Mouse (Mus musculus) midbrain, embryonic 16.5 days (tissue): Measurements from ENCODE around the gene Mttp. TPM values are rescaled to one million over a fixed set of nuclear protein-coding genes. Genes with fewer than 3 reads are reported as not detected.

ENCODE experiments used
- ATAC-seq: fragments of 200-750 bp; cut with Nextera tagmentation; 2 replicates; pipeline ENCODE4 v1.8.0; 2017; ENCODE audit warnings: moderate TSS enrichment
- H3K27ac ChIP-seq: fragments of 300-500 bp; sonication (generic); 2 replicates; pipeline ENCODE4 v1.5.1; 2014; ENCODE audit warnings: mild to moderate bottlenecking, low read length, mixed read lengths
- H3K27me3 ChIP-seq: fragments of 300-500 bp; sonication (generic); 2 replicates; pipeline ENCODE4 v1.6.1; 2014; ENCODE audit warnings: low read depth, low read length, mixed read lengths; ENCODE audit not compliant: control insufficient read depth, insufficient read depth
- H3K36me3 ChIP-seq: fragments of 300-500 bp; sonication (generic); 2 replicates; pipeline ENCODE4 v1.6.1; 2014; ENCODE audit warnings: mild to moderate bottlenecking, low read length, moderate library complexity, mixed read lengths; ENCODE audit not compliant: control insufficient read depth, insufficient read depth
- H3K4me1 ChIP-seq: fragments of 300-500 bp; sonication (generic); 2 replicates; pipeline ENCODE4 v1.6.1; 2014; ENCODE audit warnings: mild to moderate bottlenecking, low read length, mixed read lengths; ENCODE audit not compliant: control insufficient read depth, insufficient read depth
- H3K4me2 ChIP-seq: fragments of 300-500 bp; sonication (generic); 2 replicates; pipeline ENCODE4 v1.6.1; 2014; ENCODE audit warnings: mild to moderate bottlenecking, low read length, mixed read lengths
- H3K4me3 ChIP-seq: fragments of 300-500 bp; sonication (generic); 2 replicates; pipeline ENCODE4 v1.5.1; 2014; ENCODE audit warnings: low read depth, mild to moderate bottlenecking, low read length, moderate library complexity, mixed read lengths
- H3K9ac ChIP-seq: fragments of 300-500 bp; sonication (generic); 2 replicates; pipeline ENCODE4 v1.6.1; 2014; ENCODE audit warnings: low read depth, low read length, mixed read lengths
- H3K9me3 ChIP-seq: fragments of 300-500 bp; sonication (generic); replicated peaks from 2 replicates; pipeline ENCODE4 v1.6.1; 2014; ENCODE audit warnings: mild to moderate bottlenecking, low read length, mixed read lengths; ENCODE audit not compliant: control insufficient read depth, poor library complexity, severe bottlenecking
- WGBS: fragments of 180-500 bp; shearing (Covaris S2); extraction: QIAGEN DNeasy Blood & Tissue Kit; methylation state at CpG from one replicate; pipeline ENCODE4 v1.1.7; 2014; 5-methylcytosine and 5-hydroxymethylcytosine counted together
- polyA plus RNA-seq: library from polyadenylated mRNA; unstranded; fragments of >200 nt; fragmentation: Nextera tagmentation; extraction: Ambion mirVana; gene quantifications from 2 replicates; pipeline ENCODE4 v1.2.1, GENCODE M21; 2015

Mttp gene
- polyA plus RNA-seq, 1 experiment from 2014 or later, result 10.2 TPM

DNA sequence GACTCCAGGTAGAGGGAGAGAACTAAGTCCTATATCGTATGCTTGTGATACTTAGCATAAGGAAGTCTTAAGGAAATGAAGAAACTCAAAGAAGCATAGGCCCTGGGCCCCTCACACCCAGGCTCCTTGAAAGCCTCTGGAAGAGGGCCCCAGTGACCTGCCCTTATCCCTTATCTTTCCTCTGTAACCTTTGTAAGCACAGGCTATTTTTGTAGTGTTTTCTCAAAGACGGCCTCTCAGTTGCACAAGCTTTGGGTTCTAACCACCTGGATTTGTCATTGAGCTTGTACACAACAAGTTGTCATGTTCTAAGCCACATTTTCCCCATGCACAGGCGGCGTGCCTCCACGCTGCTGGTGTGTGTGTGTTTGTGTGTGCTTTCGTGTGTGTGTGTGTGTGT, 15.7 kb downstream of the Mttp start:
- H3K9ac ChIP-seq, result no peak overlapping the region
- no peak overlapping the region for H3K4me3 ChIP-seq
- H3K4me2 ChIP-seq, result no peak overlapping the region
- no peaks in the 10 kb centered on the region for H3K4me1 ChIP-seq
- ATAC-seq, result no peak
- H3K27me3 ChIP-seq, result no peaks in the 10 kb centered on the region
- H3K36me3 ChIP-seq, result no peaks in the 10 kb centered on the region
- H3K9me3 ChIP-seq, result no peaks in the 10 kb centered on the region
- 96% methylated on average over 6 of the region's 6 CpGs for WGBS
- H3K27ac ChIP-seq, result no peak overlapping the region

DNA sequence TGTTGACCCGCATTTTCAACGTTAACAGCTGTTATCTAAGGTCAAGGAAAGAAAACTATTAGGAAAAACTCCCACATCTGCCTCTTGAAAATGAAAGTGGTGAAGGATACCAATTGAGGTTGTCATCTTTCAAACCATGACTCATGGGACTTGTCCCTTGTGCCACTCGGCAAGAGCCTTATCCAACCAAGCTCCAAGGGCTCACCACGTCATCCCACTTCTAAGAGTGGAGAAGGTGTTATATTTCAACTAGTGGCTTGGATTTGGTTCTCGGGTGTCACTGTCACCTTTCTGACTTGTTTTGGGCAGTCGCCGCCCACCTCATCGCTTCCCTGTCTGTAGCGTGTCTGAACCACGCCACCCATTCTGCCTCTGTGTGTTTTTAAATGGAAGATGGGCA, 20.9 kb downstream of the Mttp start:
- Histone ChIP-seq H3K4me3 (no peak overlapping the region), H3K9ac (no peak overlapping the region), H3K4me2 (no peak overlapping the region), H3K27ac (no peak overlapping the region), H3K4me1 (no peaks in the 10 kb centered on the region), H3K36me3 (no peaks in the 10 kb centered on the region), H3K27me3 (no peaks in the 10 kb centered on the region), H3K9me3 (no peaks in the 10 kb centered on the region)
- ATAC-seq, result no peak
- 95% methylated on average over 10 of the region's 10 CpGs for WGBS

DNA sequence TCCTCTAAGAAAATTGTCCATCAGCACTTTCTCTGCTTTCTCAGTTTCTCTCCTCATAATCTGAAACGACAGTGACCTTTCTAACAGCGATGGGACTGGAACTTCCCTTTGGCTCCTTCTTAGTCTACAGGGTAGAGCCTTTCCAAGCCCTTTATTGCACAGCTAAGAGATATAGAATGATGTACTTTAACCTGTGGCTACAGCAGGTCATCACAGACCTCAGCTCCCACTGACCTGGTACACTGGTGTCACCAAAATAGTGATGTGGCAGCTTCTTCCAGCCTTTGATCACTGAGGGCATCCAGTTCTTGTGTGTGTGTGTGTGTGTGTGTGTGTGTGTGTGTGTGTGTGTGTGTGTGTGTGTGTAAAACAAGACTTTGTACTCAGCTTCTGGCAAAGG, 23.3 kb downstream of the Mttp start:
- H3K27me3 ChIP-seq, result no peaks in the 10 kb centered on the region
- H3K9ac ChIP-seq, result no peak overlapping the region
- no peaks in the 10 kb centered on the region for H3K9me3 ChIP-seq
- no peak overlapping the region for H3K27ac ChIP-seq
- H3K4me2 ChIP-seq, result no peak overlapping the region
- 98% methylated on average over 2 of the region's 2 CpGs for WGBS
- H3K36me3 ChIP-seq, result no peaks in the 10 kb centered on the region
- ATAC-seq, result no peak
- no peak overlapping the region for H3K4me3 ChIP-seq
- H3K4me1 ChIP-seq, result no peaks in the 10 kb centered on the region

DNA sequence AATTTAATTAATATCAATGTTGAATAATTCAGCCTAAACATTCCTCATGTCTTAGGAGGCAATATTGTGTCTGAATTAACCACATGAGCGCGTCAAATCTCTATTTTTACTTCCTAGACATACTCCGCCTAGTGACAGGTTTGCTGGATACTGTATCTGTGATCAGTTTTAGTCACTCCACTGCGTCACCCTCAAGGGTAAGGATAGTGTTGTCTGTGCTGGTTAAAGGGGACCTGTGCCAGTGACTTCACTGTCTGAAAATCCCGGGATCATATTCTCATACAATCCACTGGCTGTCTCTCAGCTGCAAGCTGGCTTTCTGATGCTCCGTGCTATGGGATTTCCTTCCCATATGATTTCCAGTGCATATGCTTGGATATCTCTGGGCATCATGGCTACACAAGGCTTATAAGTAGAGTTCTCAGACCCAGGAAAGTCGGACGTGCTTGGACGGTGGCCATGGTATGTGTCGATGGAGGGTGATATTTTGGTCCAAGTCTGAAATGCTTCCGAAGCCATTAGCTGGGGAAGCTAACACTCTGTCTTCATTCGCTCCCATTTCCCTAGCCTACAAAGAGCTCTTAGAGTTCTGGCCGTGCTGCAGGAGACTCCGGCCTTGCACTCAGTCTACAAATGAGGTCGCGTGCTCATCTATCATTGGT, 25.2 kb downstream of the Mttp start:
- Histone ChIP-seq H3K9ac (no peak overlapping the region), H3K4me1 (no peaks in the 10 kb centered on the region), H3K4me3 (no peak overlapping the region), H3K9me3 (no peaks in the 10 kb centered on the region), H3K27me3 (no peaks in the 10 kb centered on the region), H3K4me2 (no peak overlapping the region), H3K27ac (no peak overlapping the region), H3K36me3 (no peaks in the 10 kb centered on the region)
- WGBS, result 96% methylated on average over 16 of the region's 16 CpGs
- no peak for ATAC-seq

DNA sequence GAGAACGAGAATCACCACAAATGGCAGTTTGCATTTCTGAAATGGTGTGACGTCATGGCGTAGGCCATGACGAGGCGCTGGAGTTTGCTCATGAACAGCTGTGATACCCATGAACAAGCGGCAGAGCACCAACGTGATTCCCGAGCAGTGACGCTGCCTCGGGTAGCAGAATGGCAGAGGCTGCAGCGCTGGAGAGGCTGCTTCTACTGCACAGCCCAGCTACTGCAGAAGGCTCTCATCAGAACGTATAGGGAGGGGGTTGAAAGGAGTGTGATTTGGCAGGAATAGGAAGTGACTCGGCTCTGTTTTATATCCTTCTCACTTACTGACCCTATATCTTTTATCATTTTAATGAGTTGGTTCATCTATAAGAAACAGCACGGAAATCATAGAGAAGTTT, 25.9 kb downstream of the Mttp start:
- Histone ChIP-seq H3K4me3 (no peak overlapping the region), H3K4me2 (no peak overlapping the region), H3K27ac (no peak overlapping the region), H3K27me3 (no peaks in the 10 kb centered on the region), H3K9ac (no peak overlapping the region), H3K9me3 (no peaks in the 10 kb centered on the region), H3K4me1 (no peaks in the 10 kb centered on the region), H3K36me3 (no peaks in the 10 kb centered on the region)
- WGBS, result 82% methylated on average over 14 of the region's 14 CpGs
- no peak for ATAC-seq

DNA sequence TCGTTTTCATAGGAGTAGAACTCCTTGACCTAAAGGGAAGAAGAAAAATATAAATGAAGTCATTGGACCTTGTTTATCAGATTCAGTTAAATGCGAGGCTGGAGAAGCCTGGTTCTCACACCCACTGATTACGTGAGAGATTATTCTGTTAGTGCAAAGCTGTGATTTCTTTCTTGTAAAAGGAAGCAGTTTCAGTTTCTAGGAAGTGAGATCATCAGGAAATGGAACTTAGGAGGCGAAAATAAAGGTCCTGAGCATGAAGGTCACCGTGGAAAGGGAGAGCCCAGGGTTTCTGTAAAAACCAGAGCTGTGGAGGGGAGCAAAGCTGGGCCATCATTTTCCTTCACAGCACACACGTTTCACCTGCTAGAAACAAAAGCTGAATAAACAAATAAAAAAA, 26.4 kb downstream of the Mttp start:
- Histone ChIP-seq H3K4me1 (no peaks in the 10 kb centered on the region), H3K36me3 (no peaks in the 10 kb centered on the region), H3K9me3 (no peaks in the 10 kb centered on the region), H3K27ac (no peak overlapping the region), H3K4me3 (no peak overlapping the region), H3K4me2 (no peak overlapping the region), H3K9ac (no peak overlapping the region), H3K27me3 (no peaks in the 10 kb centered on the region)
- WGBS, result 73% methylated on average over 6 of the region's 6 CpGs
- ATAC-seq, result no peak

DNA sequence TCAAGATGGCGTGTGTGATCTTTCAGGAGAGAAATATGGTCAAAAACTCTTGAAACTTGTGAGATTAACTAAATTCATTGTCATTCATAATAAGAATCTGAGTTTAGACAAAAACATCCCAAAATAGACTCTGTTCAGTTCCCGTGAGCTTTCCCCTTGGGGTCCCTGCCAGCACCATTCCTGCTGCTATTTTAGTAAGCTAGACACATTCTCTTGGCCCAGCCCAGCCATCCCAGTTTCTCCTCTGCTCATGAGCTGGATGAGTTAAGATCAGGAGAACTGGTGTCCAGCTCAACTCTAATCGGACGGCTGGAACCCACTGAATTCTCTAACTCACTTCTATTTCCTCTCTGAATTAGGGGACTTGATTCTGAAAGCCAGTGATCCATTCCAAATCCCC, 27.9 kb downstream of the Mttp start:
- WGBS, result 92% methylated on average over 4 of the region's 4 CpGs
- H3K27ac ChIP-seq, result no peak overlapping the region
- H3K4me2 ChIP-seq, result no peak overlapping the region
- H3K4me1 ChIP-seq, result no peaks in the 10 kb centered on the region
- no peaks in the 10 kb centered on the region for H3K27me3 ChIP-seq
- no peak overlapping the region for H3K9ac ChIP-seq
- H3K4me3 ChIP-seq, result no peak overlapping the region
- H3K9me3 ChIP-seq, result no peaks in the 10 kb centered on the region
- no peak for ATAC-seq
- no peaks in the 10 kb centered on the region for H3K36me3 ChIP-seq

DNA sequence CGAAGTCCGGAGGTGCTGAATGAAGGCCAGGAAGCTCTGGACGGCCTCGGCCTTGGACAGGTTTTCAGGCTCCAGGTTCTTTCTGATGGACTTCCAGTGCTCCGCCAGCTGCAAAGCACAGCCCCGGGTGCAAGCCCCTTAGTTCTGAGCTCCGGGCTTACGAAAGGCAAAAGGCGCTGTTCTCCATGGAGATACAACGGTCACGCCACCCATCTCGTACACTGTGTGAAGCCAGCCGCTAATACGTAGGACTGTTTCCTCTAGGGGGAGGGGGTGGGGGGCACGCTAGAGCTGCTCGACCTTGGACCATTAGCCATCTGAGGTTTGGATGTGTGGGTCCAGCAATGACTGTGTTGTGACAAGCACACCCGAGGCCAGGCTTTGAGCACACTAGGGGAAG, 30.7 kb downstream of the Mttp start:
- H3K4me3 ChIP-seq, result no peak overlapping the region
- WGBS, result 88% methylated on average over 17 of the region's 17 CpGs

DNA sequence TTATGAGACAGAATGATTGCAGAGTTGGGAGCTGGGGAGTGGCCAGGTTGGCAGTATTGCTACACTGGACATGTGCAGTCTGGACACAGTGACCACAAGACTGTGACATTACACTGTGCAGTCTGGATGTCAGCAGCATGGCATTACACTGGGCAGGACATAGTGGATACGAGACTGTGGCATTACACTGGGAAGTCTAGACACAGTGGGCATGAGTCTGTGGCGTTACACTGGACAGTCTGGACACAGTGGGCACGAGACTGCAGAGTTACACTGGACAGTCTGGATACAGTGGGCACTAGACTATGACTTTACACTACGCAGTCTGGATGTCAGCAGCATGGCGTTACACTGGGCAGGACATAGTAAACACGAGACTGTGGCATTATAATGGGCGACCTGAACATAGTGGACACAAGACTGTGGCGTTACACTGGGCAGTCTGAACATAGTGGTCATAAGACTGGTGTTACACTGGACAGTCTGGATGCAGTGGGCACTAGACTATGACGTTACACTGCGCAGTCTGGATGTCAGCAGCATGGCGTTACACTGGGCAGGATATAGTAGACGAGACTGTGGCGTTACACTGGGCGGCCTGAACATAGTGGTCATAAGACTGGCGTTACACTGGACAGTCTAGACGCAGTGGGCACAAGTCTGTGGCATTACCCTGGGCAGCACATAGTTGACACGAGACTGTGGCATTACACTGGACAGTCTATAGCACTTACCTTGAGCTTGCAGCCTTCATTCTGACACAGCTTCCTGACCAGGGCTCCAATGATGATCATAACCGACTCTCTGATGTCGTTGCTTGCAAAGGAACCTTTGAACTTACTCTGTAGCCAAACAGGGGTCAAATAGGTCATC, 33.6 kb downstream of the Mttp start:
- 0 out of 2 replicates have a peak, but pooled peaks have one; percentile 36 for ATAC-seq
- no peak overlapping the region for H3K4me2 ChIP-seq
- no peaks in the 10 kb centered on the region for H3K9me3 ChIP-seq
- no peak overlapping the region for H3K4me3 ChIP-seq
- no peaks in the 10 kb centered on the region for H3K4me1 ChIP-seq
- WGBS, result 93% methylated on average over 19 of the region's 19 CpGs
- no peak overlapping the region for H3K27ac ChIP-seq
- no peak overlapping the region for H3K9ac ChIP-seq
- 0 out of 2 replicates have a peak, but pooled peaks cover 2% of the 10 kb centered on the region for H3K36me3 ChIP-seq
- H3K27me3 ChIP-seq, result no peaks in the 10 kb centered on the region

More for the DNA sequence above, 30.7 kb downstream of the Mttp start:
- no peaks in the 10 kb centered on the region for H3K36me3 ChIP-seq
- H3K27me3 ChIP-seq, result no peaks in the 10 kb centered on the region
- no peak overlapping the region for H3K27ac ChIP-seq
- no peak overlapping the region for H3K4me2 ChIP-seq
- no peak overlapping the region for H3K9ac ChIP-seq
- H3K9me3 ChIP-seq, result no peaks in the 10 kb centered on the region
- ATAC-seq, result no peak
- H3K4me1 ChIP-seq, result no peaks in the 10 kb centered on the region
